Mouse (Mus musculus) left cerebral cortex, postnatal 14 days (tissue): ENCODE measurements at regions not wholly inside any gene's neighbourhood (a gene's known extent, or its start where the extent isn't known, plus 50 kb on each side); places are given as distances from the start of the nearest gene placed in this dataset.

ENCODE experiments used
- DNase-seq, 2 experiments: peaks; one replicate each; pipeline ENCODE4 v3.0.0; 2021 to 2022; ENCODE audit warnings: low spot score in 2 of 2, mixed read lengths in 1 of 2
- intact Hi-C: fragments of 180-260 bp; cut with DNase I; formaldehyde crosslinking; loops from one replicate; pipeline ENCODE4 v1.15.1; 2025

DNA sequence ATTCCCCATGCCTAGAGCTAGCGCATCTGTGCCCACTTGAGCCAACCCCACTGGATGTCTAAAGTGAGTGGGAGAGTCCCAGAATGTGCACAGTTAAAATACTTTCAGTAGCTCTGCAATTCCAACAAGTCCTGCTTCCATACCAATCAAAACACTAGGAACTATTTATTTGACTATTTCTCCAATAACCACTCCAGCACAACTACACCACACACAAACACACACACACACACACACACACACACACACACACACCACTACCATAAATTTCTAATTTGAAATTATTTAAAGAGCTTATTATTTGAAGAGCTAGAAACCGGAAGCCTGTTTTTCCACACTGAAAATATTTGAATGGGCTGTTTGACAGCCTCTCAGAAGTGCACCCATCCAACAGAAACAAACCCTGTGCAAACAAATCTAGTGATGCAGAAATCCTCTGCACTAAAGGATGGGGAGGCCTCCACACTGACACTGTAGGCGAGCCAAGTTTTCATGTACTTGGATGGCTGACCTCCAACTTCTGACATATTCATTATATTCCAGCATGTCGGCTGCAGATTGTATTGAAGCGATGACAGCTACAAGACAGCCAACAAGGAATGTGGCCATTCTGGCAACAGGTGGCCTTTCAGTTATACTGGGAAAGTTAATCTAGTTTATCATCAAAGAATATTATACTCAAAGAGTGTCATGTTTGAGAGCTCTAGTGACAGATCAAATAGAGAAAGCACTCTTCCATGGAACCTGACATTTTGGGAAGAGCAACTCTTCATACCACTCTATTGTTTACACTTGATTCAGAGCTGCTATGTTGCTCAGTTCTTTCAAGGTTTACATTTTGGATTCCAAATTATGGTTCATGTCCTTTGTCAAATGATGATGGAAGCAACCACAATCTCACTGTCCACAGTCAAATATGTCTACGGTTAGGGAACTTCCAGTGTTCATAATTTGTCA, 207.7 kb downstream of the Tle4 start:
- intact Hi-C loops = no loop called here

DNA sequence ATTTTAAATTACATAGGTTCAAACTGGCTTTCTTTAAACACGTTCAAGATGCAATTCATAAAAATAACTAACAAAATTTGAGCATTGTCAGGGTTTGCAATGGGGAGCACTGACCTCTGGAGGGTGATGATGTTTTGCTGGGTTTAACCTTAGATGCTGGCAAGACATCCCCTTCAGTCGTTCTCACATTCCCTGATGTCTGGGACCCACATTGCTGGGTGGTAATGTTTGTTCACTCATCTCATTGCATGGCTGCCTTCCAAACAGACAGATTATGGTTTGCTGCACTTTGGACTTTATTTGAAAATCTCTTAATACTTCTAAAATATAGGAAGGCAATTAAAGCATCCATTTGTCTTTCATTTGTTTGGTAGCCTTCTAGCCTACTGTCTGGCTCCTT, 206.9 kb downstream of the Tle4 start:
- intact Hi-C loops = no loop called here
- DNase-seq = no peak

More for the DNA sequence above, 207.7 kb downstream of the Tle4 start:
- DNase-seq = no peak
